Mouse (Mus musculus): Measurements from ENCODE around the gene Zfy1.
"Not testable (repeated sequence)": the region's sequence is repeated elsewhere in the genome, so short reads cannot be mapped to it uniquely, and the experiment has no call there.

Zfy1 gene

DNA sequence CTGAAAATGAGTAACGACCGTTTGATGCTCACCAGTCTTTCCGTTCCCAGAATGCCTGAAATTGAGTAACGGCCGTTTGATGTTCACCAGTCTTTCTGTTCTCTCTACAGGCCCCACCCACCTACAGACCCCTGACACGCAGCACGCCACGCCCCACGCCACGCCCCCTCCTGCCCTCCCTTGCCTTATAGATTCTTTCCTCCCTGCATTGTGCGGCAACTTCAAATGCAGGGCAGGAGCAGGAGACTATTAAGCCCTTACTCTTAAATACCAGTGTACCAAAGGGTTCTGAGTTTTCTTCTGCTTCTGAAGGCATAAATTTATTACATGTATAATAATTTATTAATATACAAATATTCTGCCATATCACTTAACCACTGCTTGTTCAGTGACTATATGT lies at the start of gene Zfy1:
Gene Zfy1, minus strand, starts transcription at position 101 of the 400 bp plus-strand sequence.
- DNase-seq (ENCODE audit: inconsistent age in 2 of 2, low spot score in 1 of 2) = not testable (repeated sequence)

DNA sequence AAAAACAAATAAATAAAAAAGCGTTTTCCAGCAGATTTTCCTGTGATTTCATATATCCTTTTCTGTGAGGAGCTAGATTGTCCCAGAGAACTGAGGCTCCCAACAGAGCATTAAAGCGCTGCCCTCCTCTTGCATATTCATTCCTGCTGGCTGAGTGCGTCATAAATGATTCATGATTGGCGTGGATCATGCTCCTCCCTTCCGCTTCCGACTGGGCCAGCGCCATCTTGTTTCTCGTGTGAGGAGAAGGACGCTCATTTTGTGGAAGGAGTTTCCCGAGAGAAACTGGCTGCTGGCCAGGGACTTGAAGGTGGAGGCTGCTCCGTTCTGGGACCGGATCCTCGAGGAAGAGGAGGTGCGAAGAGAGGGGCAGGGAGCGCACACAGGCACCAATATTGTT lies 21.2 kb upstream of the Zfy1 start, which contains the start of gene Uba1y:
Gene Uba1y, plus strand, starts transcription at position 254 of the 400 bp plus-strand sequence.
- DNase-seq (ENCODE audit: inconsistent age in 2 of 2, low spot score in 1 of 2) = no peak

DNA sequence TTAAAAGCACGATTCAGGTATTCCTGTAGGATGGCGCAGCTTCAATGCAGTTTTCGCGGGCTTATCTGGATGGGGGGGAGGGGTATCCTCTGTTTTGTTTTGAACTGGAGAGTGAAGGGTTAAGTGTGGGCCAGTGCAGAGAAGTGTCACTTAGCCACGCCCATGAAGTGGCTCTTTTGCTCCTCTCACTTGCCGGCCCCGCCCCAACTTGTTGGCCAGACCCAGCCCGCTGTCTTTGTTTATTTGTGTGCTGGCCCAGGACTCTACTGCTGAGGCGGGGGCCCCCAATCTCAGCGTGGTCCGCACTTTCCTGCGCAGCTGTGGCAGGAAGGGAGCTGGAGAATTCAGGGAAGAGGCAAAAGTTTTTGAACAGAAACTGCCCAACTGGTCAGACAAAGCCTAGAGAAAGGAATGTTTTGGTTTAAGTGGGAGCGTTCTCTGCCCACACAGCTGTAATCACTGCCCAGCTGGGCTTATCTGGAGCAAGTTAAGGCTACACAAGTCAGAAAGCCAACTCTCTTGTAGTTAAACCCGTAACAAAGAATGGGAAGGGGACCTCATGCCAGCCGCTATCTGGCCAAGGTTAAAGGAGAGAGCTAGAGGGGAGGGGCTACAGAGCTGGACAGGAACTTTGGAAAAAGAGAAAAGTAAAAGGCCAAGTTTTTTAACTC lies 11.9 kb upstream of the Zfy1 start:
- peak in 1 of 2 experiments; percentile 37 for DNase-seq (ENCODE audit: inconsistent age in 2 of 2, low spot score in 1 of 2)
